21 mouse cellular contexts compared by ENCODE assay signal in the genomic region with DNA sequence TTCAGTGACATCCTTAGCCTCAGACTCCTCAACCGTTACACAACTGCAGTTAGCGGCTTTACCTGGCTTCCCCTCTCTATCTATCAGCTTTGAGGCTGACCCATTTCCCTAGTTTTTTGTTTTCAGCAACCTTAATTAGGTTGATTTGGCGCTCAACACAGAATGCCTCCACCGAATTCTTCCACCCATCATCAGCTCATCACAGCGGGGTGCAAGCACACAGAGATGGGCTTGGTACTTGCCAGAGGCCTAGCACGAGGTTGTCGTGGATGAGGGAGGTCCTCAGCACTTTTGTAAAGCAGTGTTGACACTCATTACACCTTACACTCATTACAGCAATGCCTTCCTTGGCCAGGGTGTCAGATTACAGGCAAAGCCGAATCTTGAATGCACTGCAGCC. TPM values are rescaled to one million over a fixed set of nuclear protein-coding genes. Genes with fewer than 3 reads are reported as not detected.
DNase-seq lines count a peak whose midpoint lies in the region; ATAC-seq and TF ChIP-seq lines count a peak whose summit lies in the region.
"Had no signal": no experiment of that assay in that cellular context is flagged by ENCODE, and none has a peak within 500 bp of the region (broad histone marks: within the 10 kb centered on the region; RNA-seq: fewer than 3 reads in every experiment).

No protein-coding gene starts in this region.

- H3K27ac ChIP-seq in forebrain, embryonic 11.5 days (ENCODE audit: low read depth, low read length) = no peak overlapping the region
- H3K27ac ChIP-seq in forebrain, embryonic 12.5 days = no peak overlapping the region
- H3K27ac ChIP-seq: heart, adult 2 months; heart, embryonic 15.5 days; hindbrain, embryonic 13.5 days; hindbrain, postnatal 0 days had no signal

- H3K27me3 ChIP-seq in forebrain, embryonic 11.5 days (ENCODE audit: control insufficient read depth, insufficient read depth, low read length) = peaks cover 1% of the 10 kb centered on the region; the same call in 1 of the 2 replicates
- peaks cover 1% of the 10 kb centered on the region for H3K27me3 ChIP-seq in forebrain, embryonic 12.5 days
- H3K27me3 ChIP-seq: CH12.LX had no signal

- H3K4me2 ChIP-seq in forebrain, embryonic 11.5 days (ENCODE audit: low read depth, low read length, severe bottlenecking) = no peak overlapping the region
- H3K4me2 ChIP-seq in forebrain, embryonic 12.5 days = no peak overlapping the region
- H3K4me2 ChIP-seq: heart, embryonic 11.5 days; heart, embryonic 15.5 days; hindbrain, embryonic 13.5 days had no signal

- no peaks in the 10 kb centered on the region for H3K9me3 ChIP-seq in forebrain, embryonic 11.5 days (ENCODE audit: control insufficient read depth, low read length)
- no peaks in the 10 kb centered on the region for H3K9me3 ChIP-seq in forebrain, embryonic 12.5 days
- H3K9me3 ChIP-seq: heart, embryonic 15.5 days; hindbrain, embryonic 13.5 days had no signal

- H3K36me3 ChIP-seq in forebrain, embryonic 11.5 days (ENCODE audit: control insufficient read depth, insufficient read depth, low read length) = no peaks in the 10 kb centered on the region
- no peaks in the 10 kb centered on the region for H3K36me3 ChIP-seq in forebrain, embryonic 12.5 days (replicated peaks)
- H3K36me3 ChIP-seq: heart, embryonic 15.5 days; hindbrain, embryonic 13.5 days had no signal

- 15% methylated on average over 8 of the region's 8 CpGs for WGBS in forebrain, embryonic 11.5 days
- WGBS in forebrain, embryonic 12.5 days = 9% methylated on average over 8 of the region's 8 CpGs

- no peak overlapping the region for H3K9ac ChIP-seq in forebrain, embryonic 11.5 days (ENCODE audit: low read length)
- no peak overlapping the region for H3K9ac ChIP-seq in forebrain, embryonic 12.5 days
- H3K9ac ChIP-seq: forebrain, postnatal 0 days; heart, embryonic 15.5 days; hindbrain, embryonic 13.5 days had no signal

- TF ChIP-seq CTCF in brain, embryonic 14.5 days (IDR thresholded peaks at IDR 0.05; ENCODE audit: borderline replicate concordance, extremely low read depth, insufficient read depth, insufficient read length) = no peak

- TF ChIP-seq POLR2A in brain, embryonic 14.5 days (IDR thresholded peaks at IDR 0.05; ENCODE audit: borderline replicate concordance, extremely low read depth, insufficient read depth, insufficient read length, poor library complexity, severe bottlenecking) = no peak

- H3K4me1 ChIP-seq in forebrain, embryonic 11.5 days (replicated peaks; ENCODE audit: control insufficient read depth, insufficient read depth, low read length) = peaks cover 3% of the 10 kb centered on the region; the same call in 1 of the 2 replicates
- H3K4me1 ChIP-seq in forebrain, embryonic 12.5 days = peaks cover 34% of the 10 kb centered on the region

- DNase-seq in forebrain, embryonic 11.5 days (ENCODE audit: low spot score) = peak; percentile 65
- DNase-seq in 416B (ENCODE audit: low read depth) = peak; percentile 37
- DNase-seq in brain, embryonic 14.5 days (ENCODE audit: low read depth) = peak; percentile 48
- peak; percentile 74 for DNase-seq in retina, postnatal 1 day
- DNase-seq in frontal cortex, postnatal 25 days (ENCODE audit: low spot score in 2 of 2) = no peak
- DNase-seq in thymus, postnatal 10 days (ENCODE audit: low spot score in 2 of 2) = no peak
- DNase-seq: adrenal gland, adult 8-10 months; cerebellum, adult 11-12 months; cerebellum, adult 9-10 months; cerebellum, postnatal 25 days; forebrain, postnatal 0 days; gastrocnemius, postnatal 10 days; heart, adult 2 months; heart, postnatal 14 days had no signal

- H3K4me3 ChIP-seq in forebrain, embryonic 11.5 days (ENCODE audit: low read depth, low read length) = no peak overlapping the region
- H3K4me3 ChIP-seq in forebrain, embryonic 12.5 days (replicated peaks) = no peak overlapping the region
- H3K4me3 ChIP-seq: heart, adult 2 months; heart, embryonic 15.5 days; hindbrain, embryonic 13.5 days had no signal

- ATAC-seq in forebrain, embryonic 11.5 days (replicated peaks; ENCODE audit: low FRiP score) = no peak
- no peak for ATAC-seq in forebrain, embryonic 12.5 days (ENCODE audit: low FRiP score)
- ATAC-seq: forebrain, postnatal 0 days; hindbrain, postnatal 0 days had no signal

RNA-seq across cellular contexts. Expression of a gene that starts 6.3 kb away (rescaled TPM):
- polyA plus RNA-seq in forebrain, embryonic 11.5 days (2014; fragmentation: Nextera tagmentation; extraction: Ambion mirVana) = 0.13 and 0.23 TPM in 2 replicates
- polyA plus RNA-seq in forebrain, embryonic 12.5 days (2016; fragmentation: Nextera tagmentation; extraction: Ambion mirVana) = 0.15 TPM in 1 of 2 replicates, not detected in the other
- polyA plus RNA-seq in brain, embryonic 14.5 days (2012; rRNA removed) = 0.31 and 0.34 TPM in 2 replicates
- polyA plus RNA-seq: heart, embryonic 11.5 days; intestine, embryonic 14.5 days had no signal

RNA-seq across cellular contexts. Expression of a gene that starts 16.4 kb away (rescaled TPM):
- polyA plus RNA-seq in forebrain, embryonic 11.5 days (2014; fragmentation: Nextera tagmentation; extraction: Ambion mirVana) = 26.8 and 30.2 TPM in 2 replicates
- polyA plus RNA-seq in forebrain, embryonic 12.5 days (2016; fragmentation: Nextera tagmentation; extraction: Ambion mirVana) = 21.4 and 24.4 TPM in 2 replicates
- 27.6 and 33.0 TPM in 2 replicates for polyA plus RNA-seq in brain, embryonic 14.5 days (2012; rRNA removed)

Comparison
In these comparisons a context has a peak if more than half of its experiments do, and no peak if none do; other contexts are left out.
1. DNase-seq: peak in forebrain, embryonic 11.5 days (single experiment), 416B (single experiment), brain, embryonic 14.5 days (single experiment) and retina, postnatal 1 day (single experiment); none in frontal cortex, postnatal 25 days (0 of 2) and thymus, postnatal 10 days (0 of 2).